Mouse (Mus musculus) cerebellum, postnatal 10 days (tissue): ENCODE measurements around the gene Kif14.

Experiments
- DNase-seq, 2 experiments: peaks; one replicate each; pipeline ENCODE4 v3.0.0; 2021; ENCODE audit warnings: mixed read lengths in 2 of 2

Kif14 gene

GRCm38 (mm10) chr1:136466143-136466811, at the start of gene Kif14:
Kif14 (plus strand) TSS chr1:136466343.
- DNase-seq = peak; percentile 96 to 97

- DNase-seq = no peak
These were observed 47.8 kb upstream of the Kif14 start for GRCm38 (mm10) chr1:136418393-136418792.

DNA sequence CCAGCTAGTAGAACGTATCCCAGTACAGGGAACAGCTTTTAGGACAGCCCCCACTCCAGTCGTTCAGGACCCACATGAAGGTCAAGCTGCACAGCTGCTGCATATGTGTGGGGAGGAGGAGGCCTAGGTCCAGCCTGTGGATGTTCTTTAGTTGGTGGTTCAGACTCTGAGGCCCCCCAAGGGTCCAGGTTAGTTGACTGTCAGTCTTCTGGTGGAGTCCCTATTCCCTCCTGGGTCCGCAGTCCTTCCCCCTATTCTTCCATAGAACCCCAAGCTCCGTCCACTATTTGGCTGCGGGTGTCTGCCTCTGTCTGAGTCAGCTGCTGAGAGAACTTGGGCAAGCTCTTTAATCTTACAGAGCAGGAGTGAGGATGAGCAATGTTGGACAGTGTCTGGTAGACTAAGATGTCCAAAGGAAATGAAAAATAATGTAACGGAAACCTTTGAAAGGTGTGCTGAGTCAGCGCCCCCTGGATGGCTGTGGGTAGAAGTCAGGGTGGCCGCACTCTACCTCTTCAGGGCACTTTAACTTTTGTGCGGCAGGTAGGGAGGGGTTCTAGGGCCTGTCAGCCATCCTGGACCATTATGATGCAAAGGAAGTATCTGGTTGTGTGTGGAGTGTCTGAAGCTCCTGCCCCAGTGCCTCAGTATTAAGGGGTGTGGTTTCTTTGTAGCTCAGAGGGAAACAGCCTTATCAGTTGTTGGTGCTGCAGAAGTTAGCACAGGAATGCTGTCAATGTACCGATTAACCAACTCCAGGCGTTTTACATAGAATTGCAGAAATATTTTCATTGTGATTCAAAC, 38.8 kb upstream of the Kif14 start:
- DNase-seq = no peak

DNA sequence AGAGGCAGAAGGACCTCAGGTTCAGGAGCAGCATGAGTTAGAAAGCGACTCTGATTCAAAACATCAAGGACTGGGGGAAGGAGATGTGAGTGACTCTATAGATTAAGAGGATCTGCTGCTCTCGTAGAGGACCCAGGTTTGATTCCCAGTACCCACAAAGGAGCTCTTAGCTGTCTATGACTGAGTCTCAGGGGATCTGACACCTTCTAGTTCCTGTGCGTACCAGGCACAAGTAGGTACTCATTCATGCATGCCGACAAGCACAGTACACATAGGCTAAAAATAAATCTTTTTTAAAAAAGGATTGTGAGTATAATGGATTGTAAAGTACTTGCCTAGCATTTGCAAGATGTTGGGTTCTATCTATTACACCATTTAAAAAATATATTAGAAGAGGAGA, 37.2 kb upstream of the Kif14 start:
- no peak for DNase-seq

DNA sequence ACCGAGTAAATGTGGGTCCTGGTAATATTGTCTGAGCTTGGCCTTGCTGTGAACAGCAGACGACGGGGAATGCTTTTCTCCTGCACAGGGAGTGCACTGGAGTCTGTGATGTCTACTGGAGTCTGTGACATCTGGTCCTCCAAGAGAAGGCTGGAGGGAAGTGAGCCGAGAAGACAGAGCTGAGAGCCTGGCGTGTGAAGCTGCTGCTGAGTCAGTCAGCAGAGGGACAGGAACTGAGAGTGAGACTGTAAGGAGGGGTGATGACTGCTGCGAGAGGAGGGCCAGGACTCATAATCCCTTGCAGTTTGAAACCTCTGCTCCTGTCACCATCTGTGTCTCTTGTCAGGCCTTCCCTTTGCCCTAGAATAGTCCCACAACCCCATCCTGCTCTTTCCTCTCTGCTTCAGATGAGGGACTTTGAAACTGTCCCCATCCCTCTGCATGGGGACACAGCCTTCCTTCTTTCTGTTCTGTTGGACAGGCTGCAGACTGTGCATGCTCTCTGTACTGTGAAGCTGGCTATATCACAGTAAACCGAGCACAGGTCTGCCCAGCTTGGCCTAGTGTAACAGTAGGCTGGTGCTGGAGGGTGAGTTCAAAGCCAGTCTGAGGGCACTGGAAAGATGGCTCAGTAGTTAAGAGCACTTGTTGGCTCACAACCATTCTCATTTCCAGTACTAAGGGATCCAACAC, 35.9 kb upstream of the Kif14 start:
- DNase-seq = no peak

DNA sequence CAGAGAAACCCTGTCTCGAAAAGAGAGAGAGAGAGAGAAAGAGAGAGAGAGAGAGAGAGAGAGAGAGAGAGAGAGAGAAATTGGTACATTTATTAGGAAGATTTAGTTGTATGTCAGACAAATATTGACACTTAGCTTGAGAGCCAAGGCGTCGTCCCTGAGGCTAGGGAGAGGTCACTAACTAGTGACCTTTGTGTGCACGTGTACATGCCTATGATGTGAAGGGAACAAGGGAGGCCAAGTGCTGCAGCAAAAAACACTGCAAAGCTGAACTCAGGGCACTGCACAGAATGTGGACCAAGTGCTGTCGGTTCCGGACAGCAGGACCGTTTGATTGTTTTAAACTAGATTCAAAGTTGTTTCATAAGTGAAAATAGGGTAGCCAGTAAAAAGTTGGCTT, 25.4 kb upstream of the Kif14 start:
- DNase-seq = no peak

GRCm38 (mm10) chr1:136442809-136443208, 23.3 kb upstream of the Kif14 start:
- no peak for DNase-seq

- no peak for DNase-seq
These were observed 21.4 kb upstream of the Kif14 start for GRCm38 (mm10) chr1:136444555-136445255.

DNA sequence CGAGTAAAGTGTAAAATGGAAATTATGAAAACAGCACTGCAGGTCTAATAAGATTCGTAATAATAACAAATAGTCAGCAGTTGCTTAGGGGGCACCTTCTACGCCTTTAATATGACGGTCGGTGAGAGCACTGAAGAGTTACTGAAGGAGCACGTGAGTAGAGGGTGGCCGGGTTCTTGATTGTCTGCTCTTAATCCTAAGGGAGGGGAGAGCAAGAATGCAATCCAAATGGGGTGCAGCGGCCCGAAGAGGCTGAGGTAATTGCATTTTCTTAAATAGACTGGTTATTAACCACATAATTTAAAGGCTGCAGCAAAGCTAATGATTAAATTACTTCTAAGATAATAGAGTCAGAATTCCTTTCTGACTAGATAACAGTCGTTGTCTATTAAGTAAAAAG, 19.2 kb upstream of the Kif14 start:
- no peak for DNase-seq

- peak; percentile 32 to 46 for DNase-seq
These were observed 18.8 kb upstream of the Kif14 start for GRCm38 (mm10) chr1:136447338-136447737.

DNA sequence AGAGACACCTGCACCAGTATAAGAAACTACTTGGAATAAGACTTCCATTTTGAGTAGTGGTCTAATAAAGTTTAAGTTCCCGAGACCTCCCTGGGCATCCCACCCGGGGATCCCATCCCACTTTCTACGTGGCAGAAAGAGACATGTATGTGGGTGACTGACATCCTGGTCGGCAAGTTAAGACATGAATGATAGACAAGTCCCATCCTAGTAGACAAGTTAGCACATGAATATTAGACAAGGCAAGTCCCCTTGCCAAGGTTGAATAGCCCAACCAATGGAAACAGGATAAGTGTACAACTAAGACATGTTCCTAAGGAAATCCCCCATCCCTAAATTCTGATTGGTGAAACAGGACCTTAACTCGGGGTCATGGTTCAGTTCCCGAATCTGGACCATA, 16.6 kb upstream of the Kif14 start:
- DNase-seq = no peak

DNA sequence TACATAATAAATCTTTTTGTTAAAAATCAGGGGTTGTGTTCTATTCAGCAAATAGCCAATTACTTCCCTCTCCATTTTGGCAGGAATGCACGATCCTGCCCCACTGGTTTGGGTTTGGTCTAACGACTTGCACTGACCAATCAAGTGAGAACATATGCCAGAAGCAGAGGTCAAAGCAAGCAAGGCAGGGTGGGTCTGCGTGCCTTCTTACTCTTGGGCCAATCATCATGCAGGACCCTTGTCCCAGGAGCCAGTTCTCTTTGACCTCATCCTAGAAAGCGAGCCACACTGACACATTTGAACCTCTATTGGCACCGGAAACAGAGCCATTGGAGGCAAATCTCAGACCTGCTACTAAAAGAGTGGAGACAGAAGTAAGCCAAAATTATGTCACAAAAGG, 15.9 kb upstream of the Kif14 start:
- no peak for DNase-seq

DNA sequence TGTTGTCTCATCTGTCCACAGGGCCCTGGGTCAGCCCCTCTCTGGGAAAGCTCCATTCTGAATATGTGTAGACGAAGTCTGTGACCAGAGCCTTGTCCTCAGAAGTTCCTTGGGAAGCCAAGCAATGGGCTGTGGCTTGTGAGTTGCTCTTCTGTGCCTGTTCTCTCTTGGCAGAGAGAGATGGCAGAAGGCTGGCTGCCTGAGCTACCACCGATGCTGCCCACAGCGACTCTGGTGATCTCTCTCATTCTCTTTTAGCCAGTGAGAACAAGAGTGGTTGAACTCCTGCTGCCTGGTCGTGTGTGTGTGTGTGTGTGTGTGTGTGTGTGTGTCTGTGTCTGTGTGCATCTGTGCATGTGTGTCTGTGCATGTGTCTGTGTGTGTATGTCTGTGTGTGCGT, 13.7 kb upstream of the Kif14 start:
- DNase-seq = peak; percentile 69 to 72

- peak; percentile 84 for DNase-seq
These were observed 10.2 kb upstream of the Kif14 start for GRCm38 (mm10) chr1:136455756-136456585.

DNA sequence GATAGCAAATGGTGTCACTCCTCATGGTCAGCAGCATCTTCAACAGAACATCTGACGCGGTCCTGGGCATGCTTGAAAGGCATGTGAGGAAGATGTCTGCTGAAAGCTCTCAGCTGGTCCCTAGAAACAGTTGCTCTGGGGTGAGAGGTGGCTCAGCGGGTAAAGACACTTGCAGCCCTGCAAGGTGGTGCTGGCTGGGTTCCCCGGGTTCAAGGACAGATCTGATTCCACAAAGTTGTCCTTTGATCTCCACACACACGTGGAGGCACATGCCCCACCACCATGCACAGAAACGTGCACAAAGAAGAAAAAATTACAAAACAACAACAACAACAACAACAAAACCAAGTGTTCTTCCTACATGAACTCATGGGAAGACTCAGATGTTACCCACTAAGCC, 9.4 kb upstream of the Kif14 start:
- peak; percentile 30 to 44 for DNase-seq

DNA sequence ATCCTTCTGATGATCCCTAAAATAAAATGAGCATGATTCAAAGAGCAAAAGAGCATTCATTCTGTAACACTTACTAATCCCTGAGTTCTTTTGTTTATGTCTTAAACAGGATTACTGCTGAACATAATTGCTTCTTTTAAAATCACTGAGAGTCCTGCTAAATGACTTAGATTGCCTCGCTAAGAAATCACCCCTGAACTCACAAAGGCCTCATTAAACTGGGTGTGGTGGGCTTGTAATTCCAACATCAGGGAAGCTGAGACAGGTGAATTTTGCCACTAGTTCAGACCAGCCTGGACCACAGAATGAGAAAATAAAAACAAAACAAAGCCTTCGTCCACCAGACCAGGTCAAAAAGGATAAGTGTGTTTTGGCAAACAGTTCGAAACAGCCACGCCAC, 8.7 kb upstream of the Kif14 start:
- DNase-seq = no peak

DNA sequence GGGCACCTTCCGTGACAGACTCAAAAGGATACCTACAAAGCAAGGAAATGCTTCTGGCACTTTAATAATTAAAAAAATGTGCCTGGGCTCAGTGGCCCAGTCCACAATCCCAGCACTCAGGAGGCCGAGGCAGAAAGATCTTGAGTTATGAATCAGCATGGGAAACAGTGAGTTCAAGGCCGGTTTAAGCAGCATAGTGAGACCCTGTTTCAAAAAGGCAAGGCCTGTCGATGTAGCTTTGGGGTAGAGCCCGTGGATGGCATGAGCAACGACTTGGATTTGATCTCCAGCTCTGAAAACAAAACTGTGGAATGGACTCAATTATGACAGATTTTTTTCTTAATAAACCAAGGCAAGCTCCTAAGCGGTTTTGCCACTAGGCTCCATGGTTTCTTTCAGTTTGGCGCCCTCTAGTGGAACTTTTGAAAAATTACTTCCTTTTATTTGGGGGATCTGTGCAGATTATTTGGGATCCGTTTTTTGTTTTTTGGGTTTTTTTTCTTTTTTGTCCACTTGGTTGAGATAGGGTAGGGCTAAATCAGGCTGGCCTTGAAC, 7.4 kb upstream of the Kif14 start:
- peak; percentile 33 to 72 for DNase-seq

DNA sequence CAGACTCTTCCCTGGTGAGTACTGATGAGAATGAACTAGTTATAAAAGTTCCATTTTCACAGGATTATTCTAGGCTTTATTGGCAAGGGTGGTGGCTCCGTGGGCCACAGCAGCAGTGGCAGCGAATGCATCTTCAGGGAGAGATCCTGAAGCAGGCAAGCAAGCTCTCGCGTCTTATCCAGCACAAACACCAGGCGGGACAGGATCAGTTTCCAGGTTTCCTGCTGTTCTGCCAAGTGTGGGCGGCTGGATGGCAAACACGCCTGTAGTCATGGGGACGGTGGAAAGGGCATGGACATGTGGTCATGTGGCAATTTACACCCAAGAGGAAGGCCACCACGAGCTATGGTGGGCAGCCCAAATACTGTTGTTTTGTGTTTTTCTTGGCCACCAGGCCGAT, 3.7 kb upstream of the Kif14 start:
- DNase-seq = peak; percentile 24 to 43

DNA sequence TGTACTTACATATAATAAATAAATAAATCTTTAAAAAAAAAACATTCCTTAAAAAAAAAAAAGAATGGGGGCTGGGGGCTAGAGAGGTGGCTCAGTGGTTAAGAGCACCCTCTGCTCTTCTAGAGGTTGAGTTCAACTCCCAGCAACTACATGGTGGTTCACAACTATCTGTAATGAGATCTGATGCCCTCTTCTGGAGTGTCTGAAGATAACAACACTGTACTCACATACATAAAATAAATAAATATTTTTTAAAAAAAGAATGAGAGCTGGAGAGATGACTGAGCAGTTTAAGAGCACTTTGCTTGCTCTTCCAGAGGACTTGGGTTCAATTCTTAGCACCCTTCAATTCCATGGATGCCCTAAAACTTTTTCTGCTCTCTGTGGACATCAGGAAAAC, 975 bp upstream of the Kif14 start:
- no peak for DNase-seq

DNA sequence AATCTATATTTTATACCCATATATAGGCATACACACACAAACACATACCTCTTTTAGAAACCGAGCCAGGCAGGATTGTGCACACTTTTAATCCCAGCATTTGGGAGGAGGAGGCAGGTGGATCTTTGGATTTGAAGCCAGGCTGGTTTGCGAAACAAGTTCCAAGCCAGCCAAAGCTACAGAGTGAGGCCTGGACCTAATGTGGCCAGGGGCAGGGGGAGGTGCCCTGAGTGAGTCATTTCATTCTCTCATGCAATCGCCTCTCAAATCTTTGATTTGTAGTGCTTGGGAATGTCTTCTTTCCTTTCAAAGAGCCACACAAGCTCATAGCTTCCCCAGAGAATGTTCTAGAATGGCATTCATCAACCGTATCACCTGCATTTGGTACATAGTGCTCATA, 3.3 kb downstream of the Kif14 start:
- no peak for DNase-seq

DNA sequence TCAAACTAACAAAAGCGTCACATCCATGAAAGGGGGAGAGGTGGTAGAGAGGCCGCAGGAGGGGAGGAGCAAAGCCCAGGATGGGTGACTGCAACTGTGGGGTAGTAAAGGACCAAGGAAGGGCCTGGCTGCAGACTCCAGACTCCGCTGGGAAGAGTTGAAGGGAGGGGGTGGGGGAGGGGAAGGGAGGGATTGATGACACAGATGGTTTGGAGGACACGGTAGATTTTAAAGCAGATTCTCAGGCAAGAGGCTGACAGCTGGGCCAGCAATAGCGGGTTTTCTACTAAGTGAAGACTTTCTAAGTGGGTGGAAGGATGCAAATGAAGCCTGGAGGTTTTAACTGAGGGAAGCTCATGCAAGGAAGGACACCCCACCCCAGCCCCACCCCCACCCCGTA, 4.3 kb downstream of the Kif14 start:
- DNase-seq = no peak

DNA sequence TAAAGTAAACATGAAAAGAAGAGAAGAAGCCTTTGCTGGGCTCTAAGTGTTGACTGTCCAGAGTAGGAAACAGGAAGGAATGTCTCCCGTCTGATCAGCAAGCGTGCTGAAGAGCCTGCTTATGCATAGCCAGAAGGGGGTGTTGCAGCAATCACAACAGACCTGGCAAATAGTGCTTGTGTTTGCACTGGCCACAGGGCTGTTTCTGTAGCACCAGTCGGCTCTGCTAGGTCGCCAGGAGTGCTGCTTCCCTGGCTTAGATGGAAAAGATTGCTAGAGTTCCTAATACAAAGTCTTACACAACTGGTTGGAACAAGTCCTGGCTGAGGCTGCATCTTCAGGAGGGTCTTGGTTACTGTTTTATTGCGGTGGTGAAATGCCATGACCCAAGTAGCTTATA, 25.5 kb downstream of the Kif14 start:
- no peak for DNase-seq
